Mouse (Mus musculus) stomach, embryonic 14.5 days (tissue): Measurements from ENCODE around the gene Ifih1. TPM values are rescaled to one million over a fixed set of nuclear protein-coding genes. Genes with fewer than 3 reads are reported as not detected.

Experiments
- ATAC-seq: fragments of 200-750 bp; cut with Nextera tagmentation; 2 replicates; pipeline ENCODE4 v1.8.0; 2017; ENCODE audit warnings: low read depth, moderate TSS enrichment; ENCODE audit not compliant: insufficient number of reproducible peaks, insufficient read depth, low FRiP score
- H3K27ac ChIP-seq: fragments of 300-500 bp; sonication (generic); 2 replicates; pipeline ENCODE4 v1.5.1; 2014; ENCODE audit warnings: mild to moderate bottlenecking, low read length, moderate library complexity, mixed read lengths
- H3K27me3 ChIP-seq: fragments of 300-500 bp; sonication (generic); 2 replicates; pipeline ENCODE4 v1.6.1; 2014; ENCODE audit warnings: low read length, control low read depth, mixed read lengths; ENCODE audit not compliant: control insufficient read depth, insufficient read depth
- H3K36me3 ChIP-seq: fragments of 300-500 bp; sonication (generic); 2 replicates; pipeline ENCODE4 v1.6.1; 2014; ENCODE audit warnings: mild to moderate bottlenecking, control low read depth, low read length, moderate library complexity, mixed read lengths; ENCODE audit not compliant: control insufficient read depth, insufficient read depth
- H3K4me1 ChIP-seq: fragments of 300-500 bp; sonication (generic); 2 replicates; pipeline ENCODE4 v1.6.1; 2014; ENCODE audit warnings: low read length, control low read depth, mixed read lengths; ENCODE audit not compliant: control insufficient read depth, insufficient read depth
- H3K4me2 ChIP-seq: fragments of 300-500 bp; sonication (generic); replicated peaks from 2 replicates; pipeline ENCODE4 v1.6.1; 2014; ENCODE audit warnings: low read depth, low read length, control low read depth
- H3K4me3 ChIP-seq: fragments of 300-500 bp; sonication (generic); 2 replicates; pipeline ENCODE4 v1.5.1; 2014; ENCODE audit warnings: low read depth, low read length, control low read depth
- H3K9ac ChIP-seq: fragments of 300-500 bp; sonication (generic); replicated peaks from 2 replicates; pipeline ENCODE4 v1.6.1; 2014; ENCODE audit warnings: low read depth, mild to moderate bottlenecking, control low read depth, low read length, moderate library complexity, mixed read lengths
- H3K9me3 ChIP-seq: fragments of 300-500 bp; sonication (generic); 2 replicates; pipeline ENCODE4 v1.6.1; 2016; ENCODE audit warnings: low read depth, low read length, control low read depth; ENCODE audit not compliant: control insufficient read depth
- WGBS: fragments of 180-500 bp; shearing (Covaris S2); extraction: QIAGEN DNeasy Blood & Tissue Kit; methylation state at CpG from one replicate; pipeline ENCODE4 v1.1.7; 2014; 5-methylcytosine and 5-hydroxymethylcytosine counted together
- polyA plus RNA-seq: library from polyadenylated mRNA; unstranded; fragments of >200 nt; fragmentation: Nextera tagmentation; extraction: Ambion mirVana; gene quantifications from 2 replicates; pipeline ENCODE4 v1.2.1, GENCODE M21; 2014

Gene Ifih1
- polyA plus RNA-seq, 1 experiment from 2014 or later: 3.7 TPM

- no peaks in the 10 kb centered on the region for H3K27me3 ChIP-seq
- no peak for ATAC-seq
- 42% methylated on average over 8 of the region's 8 CpGs for WGBS
Measured at GRCm38 (mm10) chr2:62623024-62623441, 23.0 kb downstream of the Ifih1 start.

GRCm38 (mm10) chr2:62619679-62620078 lies 26.4 kb downstream of the Ifih1 start:
- no peaks in the 10 kb centered on the region for H3K27me3 ChIP-seq
- no peak overlapping the region for H3K4me2 ChIP-seq
- H3K4me1 ChIP-seq: no peaks in the 10 kb centered on the region
- WGBS: 58% methylated on average over 2 of the region's 2 CpGs
- H3K9ac ChIP-seq: no peak overlapping the region
- no peaks in the 10 kb centered on the region for H3K36me3 ChIP-seq
- H3K4me3 ChIP-seq: no peak overlapping the region
- no peaks in the 10 kb centered on the region for H3K9me3 ChIP-seq
- peak; percentile 65; the same call in 1 of the 2 replicates for ATAC-seq
- H3K27ac ChIP-seq: no peak overlapping the region

More at GRCm38 (mm10) chr2:62623024-62623441, 23.0 kb downstream of the Ifih1 start:
- Histone ChIP-seq H3K36me3 (no peaks in the 10 kb centered on the region), H3K4me1 (no peaks in the 10 kb centered on the region), H3K4me3 (no peak overlapping the region), H3K9ac (no peak overlapping the region), H3K9me3 (no peaks in the 10 kb centered on the region), H3K27ac (no peak overlapping the region), H3K4me2 (0 out of 2 replicates have a peak overlapping the region, but pooled peaks have one; percentile 7)

GRCm38 (mm10) chr2:62618934-62619341 lies 27.1 kb downstream of the Ifih1 start:
- Histone ChIP-seq H3K27me3 (no peaks in the 10 kb centered on the region), H3K4me1 (no peaks in the 10 kb centered on the region), H3K27ac (no peak overlapping the region), H3K36me3 (no peaks in the 10 kb centered on the region), H3K4me2 (no peak overlapping the region), H3K9me3 (no peaks in the 10 kb centered on the region), H3K9ac (no peak overlapping the region), H3K4me3 (no peak overlapping the region)
- ATAC-seq: peak; percentile 84; the same call in 1 of the 2 replicates
- WGBS: 59% methylated on average over 7 of the region's 7 CpGs

GRCm38 (mm10) chr2:62613133-62613532 lies 32.9 kb downstream of the Ifih1 start:
- 94% methylated on average over 4 of the region's 4 CpGs for WGBS
- H3K4me2 ChIP-seq: no peak overlapping the region
- no peaks in the 10 kb centered on the region for H3K9me3 ChIP-seq
- ATAC-seq: no peak
- no peaks in the 10 kb centered on the region for H3K4me1 ChIP-seq
- no peak overlapping the region for H3K9ac ChIP-seq
- no peaks in the 10 kb centered on the region for H3K36me3 ChIP-seq
- no peak overlapping the region for H3K27ac ChIP-seq
- H3K4me3 ChIP-seq: no peak overlapping the region
- H3K27me3 ChIP-seq: no peaks in the 10 kb centered on the region

- Histone ChIP-seq H3K27ac (no peak overlapping the region), H3K4me2 (no peak overlapping the region), H3K36me3 (no peaks in the 10 kb centered on the region), H3K27me3 (no peaks in the 10 kb centered on the region), H3K4me3 (no peak overlapping the region), H3K4me1 (no peaks in the 10 kb centered on the region), H3K9ac (no peak overlapping the region), H3K9me3 (no peaks in the 10 kb centered on the region)
- no peak for ATAC-seq
- WGBS: 83% methylated on average over 16 of the region's 16 CpGs
Measured at GRCm38 (mm10) chr2:62606205-62606604, 39.9 kb downstream of the Ifih1 start.

- ATAC-seq: no peak
- WGBS: 76% methylated on average over 5 of the region's 5 CpGs
Measured at GRCm38 (mm10) chr2:62603530-62603929, 42.5 kb downstream of the Ifih1 start.

GRCm38 (mm10) chr2:62596586-62596985 lies 49.5 kb downstream of the Ifih1 start:
- Histone ChIP-seq H3K36me3 (no peaks in the 10 kb centered on the region), H3K4me2 (no peak overlapping the region), H3K4me1 (no peaks in the 10 kb centered on the region), H3K9ac (no peak overlapping the region), H3K27ac (no peak overlapping the region), H3K4me3 (no peak overlapping the region), H3K9me3 (no peaks in the 10 kb centered on the region), H3K27me3 (no peaks in the 10 kb centered on the region)
- no peak for ATAC-seq
- WGBS: 82% methylated on average over 5 of the region's 5 CpGs

More at GRCm38 (mm10) chr2:62603530-62603929, 42.5 kb downstream of the Ifih1 start:
- Histone ChIP-seq H3K9me3 (no peaks in the 10 kb centered on the region), H3K9ac (no peak overlapping the region), H3K4me1 (no peaks in the 10 kb centered on the region), H3K4me3 (no peak overlapping the region), H3K4me2 (no peak overlapping the region), H3K36me3 (no peaks in the 10 kb centered on the region), H3K27ac (no peak overlapping the region), H3K27me3 (no peaks in the 10 kb centered on the region)

- H3K27me3 ChIP-seq: no peaks in the 10 kb centered on the region
- WGBS: 90% methylated on average over 2 of the region's 2 CpGs
- no peak overlapping the region for H3K27ac ChIP-seq
- no peak overlapping the region for H3K9ac ChIP-seq
- no peak for ATAC-seq
- H3K4me1 ChIP-seq: 0 out of 2 replicates have a peak, but pooled peaks cover 5% of the 10 kb centered on the region
- H3K36me3 ChIP-seq: no peaks in the 10 kb centered on the region
- no peak overlapping the region for H3K4me2 ChIP-seq
- no peaks in the 10 kb centered on the region for H3K9me3 ChIP-seq
- no peak overlapping the region for H3K4me3 ChIP-seq
Measured at GRCm38 (mm10) chr2:62594491-62594890, 51.6 kb downstream of the Ifih1 start.

- Histone ChIP-seq H3K4me1 (0 out of 2 replicates have a peak, but pooled peaks cover 5% of the 10 kb centered on the region), H3K4me3 (no peak overlapping the region), H3K9me3 (no peaks in the 10 kb centered on the region), H3K36me3 (no peaks in the 10 kb centered on the region), H3K27me3 (no peaks in the 10 kb centered on the region), H3K4me2 (no peak overlapping the region), H3K27ac (no peak overlapping the region), H3K9ac (no peak overlapping the region)
- no peak for ATAC-seq
- WGBS: 94% methylated on average over 3 of the region's 3 CpGs
Measured at GRCm38 (mm10) chr2:62591555-62591954, 54.5 kb downstream of the Ifih1 start.
